Mouse (Mus musculus): Measurements from ENCODE around the gene Gsdma3.
"Not testable (repeated sequence)": the region's sequence is repeated elsewhere in the genome, so short reads cannot be mapped to it uniquely, and the experiment has no call there.

Gsdma3 gene

GRCm38 (mm10) chr11:98595021-98595420 lies 31.1 kb upstream of the Gsdma3 start:
- in situ Hi-C loops (cut with MboI, MseI): loop anchor here (5.0 kb wide), 1 partner anchor 38 kb away; no protein-coding TSS in a partner anchor

- in situ Hi-C loops (cut with MboI, MseI): loop anchor here (5.0 kb wide), 1 partner anchor 38 kb away; no protein-coding TSS in a partner anchor
These were observed 30.7 kb upstream of the Gsdma3 start for GRCm38 (mm10) chr11:98595473-98595872.

GRCm38 (mm10) chr11:98595955-98596354 lies 30.2 kb upstream of the Gsdma3 start:
- in situ Hi-C loops (cut with MboI, MseI): loop anchor here (5.0 kb wide), 1 partner anchor 39 kb away; no protein-coding TSS in a partner anchor

GRCm38 (mm10) chr11:98597363-98597762 lies 28.8 kb upstream of the Gsdma3 start:
- in situ Hi-C loops (cut with MboI, MseI): loop anchor here (5.0 kb wide), 1 partner anchor 40 kb away; no protein-coding TSS in a partner anchor

- in situ Hi-C loops (cut with MboI, MseI): loop anchor here (5.0 kb wide), 1 partner anchor 41 kb away; no protein-coding TSS in a partner anchor
These were observed 28.2 kb upstream of the Gsdma3 start, which contains the start of gene Lrrc3c for GRCm38 (mm10) chr11:98597991-98598390. Gene Lrrc3c, plus strand, starts transcription at chr11:98598291.

GRCm38 (mm10) chr11:98598851-98599290 lies 27.3 kb upstream of the Gsdma3 start:
- in situ Hi-C loops (cut with MboI, MseI): loop anchor here (5.0 kb wide), 1 partner anchor 42 kb away; no protein-coding TSS in a partner anchor

- in situ Hi-C loops (cut with MboI, MseI): loop anchor here (5.0 kb wide), 1 partner anchor 42 kb away; no protein-coding TSS in a partner anchor
These were observed 26.9 kb upstream of the Gsdma3 start for GRCm38 (mm10) chr11:98599291-98599690.

- in situ Hi-C loops (cut with MboI, MseI): no loop called here
These were observed 24.0 kb upstream of the Gsdma3 start for GRCm38 (mm10) chr11:98602090-98602690.

- in situ Hi-C loops (cut with MboI, MseI): no loop called here
These were observed 22.2 kb upstream of the Gsdma3 start for GRCm38 (mm10) chr11:98603953-98604352.

GRCm38 (mm10) chr11:98604911-98605310 lies 21.2 kb upstream of the Gsdma3 start:
- in situ Hi-C loops (cut with MboI, MseI): loop anchor here (5.0 kb wide), 1 partner anchor 42 kb away; the partner anchor contains the start of gene Gsdma2

GRCm38 (mm10) chr11:98606763-98607162 lies 19.4 kb upstream of the Gsdma3 start:
- in situ Hi-C loops (cut with MboI, MseI): loop anchor here (5.0 kb wide), 1 partner anchor 41 kb away; the partner anchor contains the start of gene Gsdma2

GRCm38 (mm10) chr11:98620791-98621190 lies 5.4 kb upstream of the Gsdma3 start:
- in situ Hi-C loops (cut with MboI, MseI): no loop called here

- in situ Hi-C loops (cut with MboI, MseI): not testable (repeated sequence)
These were observed 2.2 kb upstream of the Gsdma3 start for GRCm38 (mm10) chr11:98623981-98624380.

GRCm38 (mm10) chr11:98624381-98624780 lies 1.8 kb upstream of the Gsdma3 start:
- in situ Hi-C loops (cut with MboI, MseI): not testable (repeated sequence)

- in situ Hi-C loops (cut with MboI, MseI): no loop called here
These were observed 2.5 kb downstream of the Gsdma3 start for GRCm38 (mm10) chr11:98628706-98629105.

GRCm38 (mm10) chr11:98630646-98631045 lies 4.5 kb downstream of the Gsdma3 start:
- in situ Hi-C loops (cut with MboI, MseI): loop anchor here (10.0 kb wide), 2 partner anchors 46 to 64 kb away; partner anchors contain the start of gene Ormdl3

GRCm38 (mm10) chr11:98635312-98635970 lies 9.3 kb downstream of the Gsdma3 start:
- in situ Hi-C loops (cut with MboI, MseI): loop anchor here (5.0 to 10.0 kb wide), 3 partner anchors 37 to 59 kb away; partner anchors contain the start of gene Ormdl3

- in situ Hi-C loops (cut with MboI, MseI): loop anchor here (5.0 to 10.0 kb wide), 3 partner anchors 35 to 57 kb away; partner anchors contain the start of gene Ormdl3
These were observed 11.3 kb downstream of the Gsdma3 start for GRCm38 (mm10) chr11:98637501-98637900.

- in situ Hi-C loops (cut with MboI, MseI): no loop called here
These were observed 13.9 kb downstream of the Gsdma3 start for GRCm38 (mm10) chr11:98640091-98640490.

- in situ Hi-C loops (cut with MboI, MseI): loop anchor here (5.0 kb wide), 1 partner anchor 37 kb away; no protein-coding TSS in a partner anchor
These were observed 18.6 kb downstream of the Gsdma3 start for GRCm38 (mm10) chr11:98644757-98645156.

- in situ Hi-C loops (cut with MboI, MseI): loop anchor here (5.0 kb wide), 1 partner anchor 39 kb away; no protein-coding TSS in a partner anchor
These were observed 19.8 kb downstream of the Gsdma3 start for GRCm38 (mm10) chr11:98645946-98646345.

- in situ Hi-C loops (cut with MboI, MseI): loop anchor here (5.0 kb wide), 1 partner anchor 39 kb away; no protein-coding TSS in a partner anchor
These were observed 20.3 kb downstream of the Gsdma3 start, which contains the start of gene Gsdma2 for GRCm38 (mm10) chr11:98646459-98646858. Gene Gsdma2, plus strand, starts transcription at chr11:98646759.

Data from regulatory T cell (primary cell).